Mouse (Mus musculus): ENCODE data around the gene Saxo1. TPM values are rescaled to one million over a fixed set of nuclear protein-coding genes. Genes with fewer than 3 reads are reported as not detected.

Gene Saxo1
- total RNA-seq, 2 experiments from 2014 or later = not detected

DNA sequence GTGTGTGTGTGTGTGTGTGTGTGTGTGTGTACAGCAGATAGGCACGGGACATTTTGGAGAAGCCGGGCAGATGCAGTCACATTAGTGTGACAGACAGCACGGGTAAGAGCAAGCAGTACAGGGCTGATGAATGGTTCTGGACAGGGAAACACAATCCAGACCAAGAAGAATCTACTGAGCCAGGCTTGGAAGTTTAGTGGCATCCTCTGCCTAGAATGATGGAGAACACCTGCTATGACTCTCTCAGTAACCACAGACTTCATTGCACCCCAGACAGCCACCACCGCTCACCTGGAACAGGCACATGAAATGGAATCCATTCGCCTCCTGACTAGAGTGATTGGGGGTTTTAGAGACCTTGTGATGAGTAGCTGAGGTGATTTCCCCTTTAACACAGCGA lies 38.2 kb downstream of the Saxo1 start:
- no peak for DNase-seq (ENCODE audit: low spot score in 2 of 2)
- no peak for TF ChIP-seq CTCF (conservative IDR thresholded peaks at IDR 0.05)
- Histone ChIP-seq H3K27ac (no peak overlapping the region), H3K4me3 (no peak overlapping the region)

DNA sequence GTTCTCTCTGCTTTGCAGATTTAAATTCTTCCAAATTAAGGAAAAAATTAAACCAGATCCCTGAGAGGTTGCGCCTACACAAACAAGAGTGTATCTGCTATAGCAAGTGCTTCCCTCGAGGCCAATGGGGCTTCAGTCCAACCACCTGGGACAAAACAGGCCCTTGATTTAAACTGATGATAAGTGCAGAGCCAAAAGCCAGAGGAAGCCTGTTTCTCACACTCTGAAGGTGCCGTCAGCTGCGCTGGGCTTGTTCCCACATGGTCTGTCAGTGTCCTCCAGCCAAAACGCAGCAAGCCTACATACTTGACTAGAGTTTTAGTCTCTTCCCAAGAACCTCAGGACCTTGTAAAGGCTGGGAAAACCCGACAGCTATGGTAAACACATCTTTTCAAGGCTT lies 53.5 kb downstream of the Saxo1 start:
- Histone ChIP-seq H3K27ac (no peak overlapping the region), H3K4me3 (no peak overlapping the region)
- TF ChIP-seq CTCF (conservative IDR thresholded peaks at IDR 0.05) = no peak
- no peak for DNase-seq (ENCODE audit: low spot score in 2 of 2)

- no peak for DNase-seq (ENCODE audit: low spot score in 2 of 2)
- no peak overlapping the region for H3K4me3 ChIP-seq
- H3K27ac ChIP-seq = no peak overlapping the region
- TF ChIP-seq CTCF (conservative IDR thresholded peaks at IDR 0.05) = no peak
Observed at GRCm38 (mm10) chr4:86499561-86499960, 58.6 kb downstream of the Saxo1 start.

- no peak for TF ChIP-seq CTCF (conservative IDR thresholded peaks at IDR 0.05)
- no peak for DNase-seq (ENCODE audit: low spot score in 2 of 2)
- Histone ChIP-seq H3K27ac (no peak overlapping the region), H3K4me3 (no peak overlapping the region)
Observed at GRCm38 (mm10) chr4:86498754-86499153, 59.4 kb downstream of the Saxo1 start.

- no peak for TF ChIP-seq CTCF (conservative IDR thresholded peaks at IDR 0.05)
- no peak overlapping the region for H3K27ac ChIP-seq
- no peak for DNase-seq (ENCODE audit: low spot score in 2 of 2)
Observed at GRCm38 (mm10) chr4:86489128-86489527, 69.0 kb downstream of the Saxo1 start.

GRCm38 (mm10) chr4:86486901-86487300 lies 71.2 kb downstream of the Saxo1 start:
- DNase-seq (ENCODE audit: low spot score in 2 of 2) = no peak
- no peak for TF ChIP-seq CTCF (conservative IDR thresholded peaks at IDR 0.05)
- Histone ChIP-seq H3K27ac (no peak overlapping the region), H3K4me3 (no peak overlapping the region)

More at GRCm38 (mm10) chr4:86489128-86489527, 69.0 kb downstream of the Saxo1 start:
- no peak overlapping the region for H3K4me3 ChIP-seq

GRCm38 (mm10) chr4:86486491-86486890 lies 71.6 kb downstream of the Saxo1 start:
- Histone ChIP-seq H3K27ac (no peak overlapping the region), H3K4me3 (no peak overlapping the region)
- DNase-seq (ENCODE audit: low spot score in 2 of 2) = no peak
- TF ChIP-seq CTCF (conservative IDR thresholded peaks at IDR 0.05) = no peak

- H3K27ac ChIP-seq = no peak overlapping the region
- no peak for TF ChIP-seq CTCF (conservative IDR thresholded peaks at IDR 0.05)
- no peak overlapping the region for H3K4me3 ChIP-seq
- DNase-seq (ENCODE audit: low spot score in 2 of 2) = no peak
Observed at GRCm38 (mm10) chr4:86485052-86485451, 73.1 kb downstream of the Saxo1 start.

GRCm38 (mm10) chr4:86483686-86484085 lies 74.4 kb downstream of the Saxo1 start:
- H3K27ac ChIP-seq = no peak overlapping the region
- no peak overlapping the region for H3K4me3 ChIP-seq
- TF ChIP-seq CTCF (conservative IDR thresholded peaks at IDR 0.05) = no peak

GRCm38 (mm10) chr4:86483013-86483615 lies 75.0 kb downstream of the Saxo1 start:
- Histone ChIP-seq H3K27ac (no peak overlapping the region), H3K4me3 (no peak overlapping the region)
- peak in 1 of 2 experiments; percentile 5 for DNase-seq (ENCODE audit: low spot score in 2 of 2)
- no peak for TF ChIP-seq CTCF (conservative IDR thresholded peaks at IDR 0.05)

More at GRCm38 (mm10) chr4:86483686-86484085, 74.4 kb downstream of the Saxo1 start:
- DNase-seq (ENCODE audit: low spot score in 2 of 2) = no peak

GRCm38 (mm10) chr4:86480891-86481290 lies 77.2 kb downstream of the Saxo1 start:
- TF ChIP-seq CTCF (conservative IDR thresholded peaks at IDR 0.05) = peak; percentile 74
- Histone ChIP-seq H3K4me3 (no peak overlapping the region), H3K27ac (no peak overlapping the region)
- DNase-seq (ENCODE audit: low spot score in 2 of 2) = peak; percentile 28 to 34

DNA sequence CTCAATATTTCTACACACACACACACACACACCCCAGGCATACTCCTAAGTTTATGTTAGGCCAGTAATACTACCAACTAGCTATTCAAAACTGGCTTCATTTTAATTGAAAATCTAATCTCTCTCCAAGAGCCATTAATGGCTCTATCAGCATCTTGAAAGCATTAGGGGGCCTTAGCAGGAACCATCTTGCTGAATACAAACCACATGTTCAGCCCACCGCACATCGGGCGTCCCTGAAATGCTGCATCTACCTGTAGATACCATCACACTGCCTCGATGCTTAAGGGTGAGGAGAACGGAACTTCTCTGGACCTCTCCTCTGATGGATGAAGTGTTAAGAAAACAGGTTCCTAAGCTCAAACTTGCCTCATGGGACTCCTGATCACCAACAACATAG lies 93.3 kb downstream of the Saxo1 start:
- TF ChIP-seq CTCF (conservative IDR thresholded peaks at IDR 0.05) = no peak
- no peak for DNase-seq (ENCODE audit: low spot score in 2 of 2)
- Histone ChIP-seq H3K27ac (no peak overlapping the region), H3K4me3 (no peak overlapping the region)

GRCm38 (mm10) chr4:86450468-86450867 lies 107.7 kb downstream of the Saxo1 start:
- no peak for TF ChIP-seq CTCF (conservative IDR thresholded peaks at IDR 0.05)
- H3K4me3 ChIP-seq = no peak overlapping the region
- DNase-seq (ENCODE audit: low spot score in 2 of 2) = no peak
- no peak overlapping the region for H3K27ac ChIP-seq

DNA sequence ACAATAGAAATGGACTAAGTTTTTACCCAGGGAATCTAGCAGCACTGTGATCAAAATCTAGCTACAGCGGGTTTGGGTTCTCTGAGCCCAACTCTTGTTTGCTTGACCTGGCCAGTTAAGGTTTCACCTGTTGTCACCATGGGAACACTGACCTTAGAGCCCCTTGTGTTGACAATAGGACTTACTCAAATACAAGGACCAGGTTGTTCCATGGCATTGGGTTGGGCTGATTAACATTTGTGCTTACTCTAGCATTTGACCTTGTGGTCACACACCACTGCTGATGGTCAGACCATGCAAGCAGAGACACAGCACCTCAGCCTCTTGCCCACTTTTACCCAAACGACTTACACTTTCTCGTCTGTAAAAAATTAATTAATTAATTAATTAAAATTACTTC lies 121.8 kb downstream of the Saxo1 start:
- H3K4me3 ChIP-seq = no peak overlapping the region

More for the DNA sequence above, 121.8 kb downstream of the Saxo1 start:
- no peak for DNase-seq (ENCODE audit: low spot score in 2 of 2)
- H3K27ac ChIP-seq = no peak overlapping the region
- TF ChIP-seq CTCF (conservative IDR thresholded peaks at IDR 0.05) = no peak

All from layer of hippocampus, adult 2 months (tissue).